Mouse (Mus musculus): ENCODE results near the gene Dgkg.

The Dgkg gene

DNA sequence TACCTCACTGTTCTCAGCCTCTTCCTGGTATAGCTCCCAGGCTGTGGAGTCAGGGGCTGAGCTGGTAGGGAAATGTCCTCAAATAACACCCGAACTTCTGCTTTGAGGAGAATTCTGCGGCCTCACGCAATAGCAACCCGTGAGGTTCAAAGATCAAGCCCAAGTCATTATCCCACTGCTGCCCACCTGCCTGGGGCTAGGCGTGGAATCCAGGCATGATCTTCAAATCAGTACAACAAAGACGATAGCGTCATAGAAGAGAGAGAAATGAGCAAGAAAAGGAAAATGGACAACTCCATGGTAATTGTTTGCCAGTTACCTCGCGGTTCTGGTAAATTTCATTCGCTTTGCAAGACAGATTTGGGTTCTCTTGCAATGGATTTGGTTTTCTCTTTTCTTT lies 109.3 kb downstream of the Dgkg start:
- in situ Hi-C loops (cut with MseI, MboI) = loop anchor here in 1 of 2 experiments (10.0 kb wide), 1 partner anchor 103 kb away; no protein-coding TSS in a partner anchor

- in situ Hi-C loops (cut with MseI, MboI) = loop anchor here in 1 of 2 experiments (10.0 kb wide), 1 partner anchor 101 kb away; no protein-coding TSS in a partner anchor
These were observed 111.2 kb downstream of the Dgkg start for GRCm38 (mm10) chr16:22545799-22546198.

DNA sequence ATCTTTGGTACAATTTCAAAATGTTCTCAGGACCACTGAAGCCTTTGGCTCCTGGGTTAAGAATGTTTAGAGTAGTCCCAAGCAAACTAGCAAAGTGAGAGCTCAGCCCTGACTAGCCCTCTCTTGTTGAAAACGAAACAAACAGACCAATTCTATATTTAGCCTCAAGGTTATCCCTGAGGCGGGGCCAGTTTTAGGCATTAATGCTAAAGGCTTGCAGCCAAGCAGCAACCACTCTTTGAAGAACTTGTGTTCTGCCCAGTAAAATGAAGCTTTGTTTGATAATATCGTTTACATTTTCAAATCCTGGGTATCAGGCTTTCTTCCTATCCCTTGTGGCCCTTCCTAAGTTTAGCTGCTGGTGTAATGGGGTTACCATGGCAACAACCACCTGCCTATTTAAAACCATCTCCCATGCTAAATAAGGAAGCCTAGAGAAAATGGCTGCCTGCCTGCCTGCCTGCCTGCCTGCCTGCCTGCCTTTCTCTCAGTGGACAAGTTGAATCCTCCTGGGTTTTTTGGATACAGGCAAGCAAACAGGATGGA lies 111.9 kb downstream of the Dgkg start:
- in situ Hi-C loops (cut with MseI, MboI) = loop anchor here in 1 of 2 experiments (10.0 kb wide), 1 partner anchor 100 kb away; no protein-coding TSS in a partner anchor

GRCm38 (mm10) chr16:22542691-22543141 lies 114.3 kb downstream of the Dgkg start:
- in situ Hi-C loops (cut with MseI, MboI) = loop anchor here in 1 of 2 experiments (10.0 kb wide), 1 partner anchor 98 kb away; no protein-coding TSS in a partner anchor

- in situ Hi-C loops (cut with MseI, MboI) = no loop called here
These were observed 117.7 kb downstream of the Dgkg start for GRCm38 (mm10) chr16:22539275-22539674.

DNA sequence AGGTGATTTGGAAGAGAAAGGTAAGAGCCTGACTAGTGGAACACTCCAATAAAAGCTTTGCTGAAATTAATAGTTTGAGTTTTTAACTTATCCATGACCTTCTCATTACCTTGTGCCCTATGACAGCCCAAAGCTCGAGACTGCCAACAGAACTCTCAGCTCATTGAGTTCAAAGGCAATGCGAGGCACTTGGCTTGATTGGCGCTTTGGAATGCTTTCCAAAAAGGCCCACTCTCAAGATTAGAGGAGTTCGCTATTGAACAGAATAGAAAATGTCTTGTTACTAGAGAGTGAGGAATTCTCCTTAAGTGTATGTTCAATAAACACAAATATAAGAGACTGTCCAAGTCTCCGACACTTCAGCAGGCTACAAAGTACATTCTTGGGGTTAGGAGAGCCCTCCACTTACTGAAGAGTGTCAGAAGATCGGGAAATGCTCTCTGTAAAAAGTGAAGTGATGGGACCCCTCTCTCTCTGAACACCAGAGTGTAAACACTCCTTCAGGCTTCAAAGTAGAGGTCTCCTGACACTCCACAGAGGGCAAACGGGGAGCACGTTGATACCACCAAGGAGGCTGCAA lies 120.3 kb downstream of the Dgkg start:
- in situ Hi-C loops (cut with MseI, MboI) = no loop called here

DNA sequence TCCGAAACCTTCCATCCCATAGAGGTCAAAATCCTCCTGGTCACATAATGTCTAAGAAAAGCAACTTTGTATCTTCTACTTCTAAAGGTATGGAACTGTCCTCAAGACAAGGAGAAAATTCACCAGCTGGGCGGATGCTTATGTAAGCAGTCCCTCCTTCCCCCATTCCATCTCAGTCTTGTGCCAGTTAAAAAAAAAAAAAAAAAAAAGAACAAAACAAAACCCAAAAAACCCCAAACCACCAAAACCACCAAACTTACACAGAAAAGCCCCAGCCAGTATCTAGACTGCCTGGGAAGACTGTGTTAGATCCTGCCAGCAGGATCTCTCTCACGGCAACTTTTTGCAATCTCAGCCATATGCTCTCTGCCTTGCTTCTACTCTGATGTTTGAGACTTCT lies 123.9 kb downstream of the Dgkg start:
- in situ Hi-C loops (cut with MseI, MboI) = no loop called here

DNA sequence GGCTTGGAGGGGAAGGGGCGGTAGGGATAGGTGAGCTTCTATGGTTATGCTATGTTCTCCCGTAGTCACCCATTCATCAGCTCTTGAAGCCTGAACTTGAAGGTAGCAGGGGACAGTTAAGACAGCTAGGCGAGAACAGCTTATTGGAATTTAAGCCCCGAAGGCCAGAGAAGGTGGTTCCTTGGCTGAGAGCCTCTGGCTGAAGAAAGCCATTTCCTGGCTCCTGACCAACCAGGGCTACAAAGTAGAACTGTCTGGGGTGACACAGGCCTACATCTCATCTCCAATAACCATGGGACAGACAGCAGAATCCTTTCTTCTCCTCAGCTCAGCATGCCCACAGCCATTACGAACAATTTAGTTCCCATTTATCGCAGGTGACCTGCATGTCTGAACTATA lies 125.2 kb downstream of the Dgkg start:
- in situ Hi-C loops (cut with MseI, MboI) = no loop called here

- in situ Hi-C loops (cut with MseI, MboI) = no loop called here
These were observed 126.0 kb downstream of the Dgkg start for GRCm38 (mm10) chr16:22531041-22531440.

GRCm38 (mm10) chr16:22527499-22527939 lies 129.5 kb downstream of the Dgkg start:
- in situ Hi-C loops (cut with MseI, MboI) = no loop called here

DNA sequence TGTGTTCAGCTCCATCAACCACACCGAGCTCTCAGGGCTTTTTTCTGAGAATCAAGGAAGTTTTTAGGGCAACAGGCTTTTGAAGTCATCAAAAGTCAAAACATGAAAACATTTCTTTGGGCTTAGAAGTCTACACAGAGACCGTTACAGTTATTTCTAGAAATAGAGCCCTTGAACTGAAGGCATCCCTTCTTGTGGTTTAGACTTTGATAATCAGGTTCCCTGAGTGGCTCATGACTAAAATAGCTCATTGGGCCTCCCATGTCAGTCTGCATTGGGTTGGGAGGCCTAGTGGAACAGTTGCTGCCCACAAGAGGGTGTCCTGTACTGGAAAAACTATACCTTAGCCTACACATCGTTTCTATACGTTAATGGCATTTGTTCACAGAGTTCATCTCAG lies 130.6 kb downstream of the Dgkg start:
- in situ Hi-C loops (cut with MseI, MboI) = no loop called here

DNA sequence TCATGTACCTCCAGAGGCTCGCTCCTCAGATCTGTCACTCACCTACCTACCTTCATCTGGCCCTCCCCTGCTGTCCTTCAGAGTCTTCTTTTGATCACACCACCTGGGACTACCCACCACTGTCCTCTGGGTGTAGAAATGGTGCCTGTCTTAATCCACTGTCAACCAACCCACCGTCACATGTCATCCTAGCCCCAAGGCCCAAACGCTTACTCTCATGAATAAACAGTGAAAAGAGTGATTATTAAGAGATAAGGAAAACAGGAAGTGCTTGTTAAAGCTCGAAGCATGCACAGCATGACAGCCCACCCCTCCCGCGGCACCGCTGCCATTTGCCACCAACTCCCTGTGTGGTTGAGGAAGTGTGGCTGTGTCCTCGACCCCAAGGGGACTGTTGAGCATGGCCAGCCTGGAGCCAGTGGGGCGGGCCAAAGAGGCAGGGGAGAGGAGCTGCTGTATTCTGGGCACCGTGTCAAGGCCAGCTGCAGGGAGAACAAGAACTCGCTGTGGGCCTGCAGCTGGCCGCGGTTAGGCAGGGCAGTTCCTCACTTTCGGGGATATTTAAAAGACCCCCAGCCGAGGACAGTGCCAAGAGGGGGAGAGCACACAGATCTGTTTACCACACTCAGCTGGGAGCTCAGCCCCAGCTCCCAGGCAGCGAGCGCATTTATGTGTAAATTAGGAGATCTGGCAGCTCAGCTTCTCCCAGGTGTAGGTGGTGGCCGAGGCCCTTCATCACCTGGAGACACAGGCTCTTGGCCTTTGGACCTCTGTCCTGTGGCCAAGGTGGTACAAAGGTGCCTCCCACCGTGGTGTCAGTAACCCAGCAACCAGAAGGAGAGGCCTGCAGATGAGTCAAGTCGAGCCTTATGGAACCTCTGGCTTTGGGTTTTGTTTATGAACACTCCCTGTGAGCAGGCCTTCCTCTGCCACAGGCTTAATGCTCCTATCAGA lies 139.3 kb downstream of the Dgkg start:
- in situ Hi-C loops (cut with MseI, MboI) = no loop called here

DNA sequence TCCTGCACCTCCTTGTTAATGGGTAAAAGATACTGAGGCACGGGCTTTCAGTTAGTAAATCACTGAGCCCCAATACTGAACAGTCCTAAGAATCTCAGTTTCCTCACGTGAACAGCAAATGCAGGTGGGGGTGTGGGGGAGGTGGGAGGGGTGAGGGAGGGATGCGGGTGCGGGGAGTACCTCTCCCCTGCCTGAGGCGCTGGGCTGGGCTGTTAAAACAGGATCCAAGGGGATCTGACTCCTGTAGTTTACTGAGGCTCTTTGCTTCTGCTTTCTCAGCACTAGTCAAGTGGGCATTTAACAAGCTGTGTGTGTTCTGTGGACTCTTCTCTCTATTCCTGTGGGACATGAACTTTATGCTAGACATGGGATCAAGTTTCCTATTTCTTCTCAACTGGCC lies 141.5 kb downstream of the Dgkg start:
- in situ Hi-C loops (cut with MseI, MboI) = no loop called here

DNA sequence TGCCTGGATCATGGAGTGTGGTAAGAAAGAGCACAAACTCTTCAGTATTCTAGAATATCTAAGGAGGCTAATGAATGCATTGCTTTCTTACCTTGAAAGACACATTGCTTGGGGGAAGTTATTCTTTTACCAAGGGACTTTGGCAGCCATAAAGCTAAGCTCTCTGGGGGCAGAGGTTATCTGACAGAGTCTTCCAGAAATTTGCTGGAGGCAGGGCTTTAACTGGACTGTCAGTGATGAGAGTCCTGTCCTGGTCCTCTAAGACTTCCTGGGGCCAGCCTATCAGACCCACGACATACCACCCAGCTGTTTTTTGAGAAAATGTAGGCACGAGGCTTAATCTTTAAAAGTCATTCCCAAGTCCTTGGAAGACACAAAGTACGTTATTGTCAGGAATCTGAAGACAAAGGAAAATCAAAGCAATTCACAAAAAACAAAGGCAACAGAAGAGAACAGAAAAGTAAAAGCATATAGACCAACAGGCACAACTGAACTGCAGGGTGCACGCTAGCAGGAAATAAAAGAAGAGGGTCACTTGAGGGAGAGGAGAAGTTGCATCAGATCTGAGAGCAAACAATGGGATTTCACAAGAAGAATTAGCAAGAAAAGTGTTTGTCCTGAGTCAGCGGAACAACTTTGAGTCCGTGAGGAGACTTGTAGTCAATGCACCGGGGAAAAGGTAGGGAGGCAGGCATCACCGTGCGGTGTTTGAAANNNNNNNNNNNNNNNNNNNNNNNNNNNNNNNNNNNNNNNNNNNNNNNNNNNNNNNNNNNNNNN lies 146.0 kb downstream of the Dgkg start:
- in situ Hi-C loops (cut with MseI, MboI) = no loop called here

DNA sequence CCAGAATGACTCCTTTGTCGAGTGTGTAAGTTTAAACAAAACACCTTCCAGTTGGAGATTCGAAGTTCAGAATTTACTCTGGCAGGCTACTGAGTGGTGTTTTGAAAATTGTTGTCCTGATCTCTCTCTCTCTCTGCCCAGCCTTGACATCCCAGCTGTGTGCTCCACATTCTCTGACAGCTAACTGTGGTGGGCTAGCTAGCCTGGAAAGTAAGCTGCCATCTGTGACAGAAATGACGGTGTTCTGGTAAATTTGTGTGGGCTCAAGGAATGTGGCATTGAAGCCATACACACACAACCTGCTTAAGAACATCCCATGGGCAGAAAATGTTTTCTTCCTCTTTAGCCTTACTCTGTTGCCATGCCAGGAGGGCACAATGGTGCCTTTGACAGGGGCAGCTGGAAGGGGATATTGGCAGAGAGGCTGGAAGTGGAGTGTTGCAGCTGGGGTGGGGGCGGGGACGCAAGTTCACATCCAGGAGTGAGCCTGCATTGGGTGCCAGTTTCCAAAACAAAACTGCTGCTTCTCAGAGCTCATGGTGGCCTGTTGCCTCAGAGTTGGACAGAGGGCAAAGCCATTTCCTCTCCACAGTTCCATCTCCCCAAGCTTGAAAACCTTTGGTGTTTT lies 148.0 kb downstream of the Dgkg start:
- in situ Hi-C loops (cut with MseI, MboI) = no loop called here

DNA sequence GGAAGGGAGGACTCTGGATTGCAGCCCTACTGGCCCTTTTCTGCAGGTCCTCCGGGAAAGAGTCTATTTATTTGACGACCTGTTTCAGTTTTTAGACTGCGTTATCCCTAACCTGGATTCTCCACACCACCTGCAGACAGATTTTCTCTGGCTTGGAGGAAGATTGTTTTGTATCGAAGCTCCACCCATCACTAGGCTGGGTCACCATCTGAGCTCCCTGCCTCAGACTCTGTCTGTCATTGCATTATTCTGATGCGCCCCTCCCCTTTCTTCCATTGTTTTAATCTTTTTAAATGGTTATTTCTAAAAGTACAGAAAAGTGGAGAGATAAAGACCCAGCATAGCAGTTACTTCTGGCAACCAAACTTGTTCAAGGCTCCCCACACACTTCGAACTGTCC lies 151.4 kb downstream of the Dgkg start:
- in situ Hi-C loops (cut with MseI, MboI) = no loop called here

GRCm38 (mm10) chr16:22504851-22505250 lies 152.2 kb downstream of the Dgkg start:
- in situ Hi-C loops (cut with MseI, MboI) = no loop called here

- in situ Hi-C loops (cut with MseI, MboI) = no loop called here
These were observed 153.0 kb downstream of the Dgkg start for GRCm38 (mm10) chr16:22504049-22504448.

- in situ Hi-C loops (cut with MseI, MboI) = no loop called here
These were observed 153.6 kb downstream of the Dgkg start for GRCm38 (mm10) chr16:22503467-22503866.

GRCm38 (mm10) chr16:22501855-22502254 lies 155.2 kb downstream of the Dgkg start:
- in situ Hi-C loops (cut with MseI, MboI) = no loop called here

GRCm38 (mm10) chr16:22500561-22500960 lies 156.5 kb downstream of the Dgkg start:
- in situ Hi-C loops (cut with MseI, MboI) = no loop called here
